Mouse (Mus musculus) spleen, adult 2 months (tissue): Measurements from ENCODE around the gene Tbc1d5.

ENCODE experiments used
- CTCF ChIP-seq: fragments of 200-500 bp; IDR thresholded peaks from 2 replicates; pipeline ENCODE4 v1.5.1; 2011; ENCODE audit warnings: mild to moderate bottlenecking, inconsistent platforms; ENCODE audit not compliant: insufficient read depth, insufficient read length, insufficient replicate concordance; ENCODE audit errors: extremely low read depth
- POLR2A ChIP-seq: fragments of 200-500 bp; IDR thresholded peaks from 2 replicates; pipeline ENCODE4 v1.6.1; 2011; ENCODE audit warnings: low read depth, low read length, inconsistent platforms

DNA sequence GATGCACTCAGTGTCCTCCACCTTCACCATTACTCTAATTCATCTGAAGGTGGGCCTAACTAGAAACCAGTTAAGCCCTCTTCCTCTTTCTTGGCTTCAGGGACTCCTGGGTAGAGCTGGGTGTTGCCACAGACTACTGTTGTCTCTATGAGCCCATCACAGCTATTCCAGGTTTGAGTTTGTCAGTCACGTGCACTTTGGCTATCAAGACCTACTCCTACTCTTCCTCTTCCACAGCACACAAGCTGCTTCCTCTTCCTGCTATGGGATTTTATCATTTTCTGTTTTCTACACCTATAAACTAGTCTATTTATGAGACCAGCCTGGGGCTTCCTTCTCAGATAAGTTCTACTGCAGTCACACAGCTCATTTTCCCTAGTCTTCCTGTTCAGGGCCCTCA, 314.4 kb downstream of the Tbc1d5 start:
- TF ChIP-seq POLR2A (no peak), CTCF (no peak)
